Mouse (Mus musculus): ENCODE data around the gene Lrrc41. TPM values are rescaled to one million over a fixed set of nuclear protein-coding genes. Genes with fewer than 3 reads are reported as not detected.

The Lrrc41 gene
- polyA plus RNA-seq, 1 experiment = 11.4 TPM

GRCm38 (mm10) chr4:116100959-116101358, 25.9 kb downstream of the Lrrc41 start:
- TF ChIP-seq CTCF (IDR thresholded peaks at IDR 0.05; ENCODE audit: control insufficient read depth, insufficient read depth, low read length) = no peak
- no peak for TF ChIP-seq POLR2A (IDR thresholded peaks at IDR 0.05; ENCODE audit: borderline replicate concordance, control insufficient read depth, low read depth, low read length)
- Histone ChIP-seq H3K4me3 (replicated peaks; ENCODE audit: control insufficient read depth, low read depth, low read length) (no peak overlapping the region), H3K4me1 (ENCODE audit: control insufficient read depth, insufficient read depth, low read length) (no peaks in the 10 kb centered on the region; the same call in 1 of the 2 replicates), H3K27ac (ENCODE audit: control insufficient read depth, insufficient read depth, low read depth, low read length, poor library complexity) (no peak overlapping the region)
- WGBS = 49% methylated on average over 7 of the region's 7 CpGs

- WGBS = 91% methylated on average over 5 of the region's 5 CpGs
- no peak overlapping the region for H3K27ac ChIP-seq (ENCODE audit: control insufficient read depth, insufficient read depth, low read depth, low read length, poor library complexity)
- no peaks in the 10 kb centered on the region; the same call in 1 of the 2 replicates for H3K4me1 ChIP-seq (ENCODE audit: control insufficient read depth, insufficient read depth, low read length)
- TF ChIP-seq POLR2A (IDR thresholded peaks at IDR 0.05; ENCODE audit: borderline replicate concordance, control insufficient read depth, low read depth, low read length) (no peak), CTCF (IDR thresholded peaks at IDR 0.05; ENCODE audit: control insufficient read depth, insufficient read depth, low read length) (no peak)
- H3K4me3 ChIP-seq (replicated peaks; ENCODE audit: control insufficient read depth, low read depth, low read length) = no peak overlapping the region
Observed at GRCm38 (mm10) chr4:116105278-116105677, 30.2 kb downstream of the Lrrc41 start.

GRCm38 (mm10) chr4:116110695-116111094, 35.6 kb downstream of the Lrrc41 start:
- WGBS = 91% methylated on average over 6 of the region's 6 CpGs
- Histone ChIP-seq H3K4me3 (replicated peaks; ENCODE audit: control insufficient read depth, low read depth, low read length) (no peak overlapping the region), H3K4me1 (ENCODE audit: control insufficient read depth, insufficient read depth, low read length) (no peaks in the 10 kb centered on the region), H3K27ac (ENCODE audit: control insufficient read depth, insufficient read depth, low read depth, low read length, poor library complexity) (no peak overlapping the region)
- no peak for TF ChIP-seq CTCF (IDR thresholded peaks at IDR 0.05; ENCODE audit: control insufficient read depth, insufficient read depth, low read length)
- no peak for TF ChIP-seq POLR2A (IDR thresholded peaks at IDR 0.05; ENCODE audit: borderline replicate concordance, control insufficient read depth, low read depth, low read length)

- 89% methylated on average over 2 of the region's 2 CpGs for WGBS
- Histone ChIP-seq H3K27ac (ENCODE audit: control insufficient read depth, insufficient read depth, low read depth, low read length, poor library complexity) (no peak overlapping the region), H3K4me3 (replicated peaks; ENCODE audit: control insufficient read depth, low read depth, low read length) (no peak overlapping the region), H3K4me1 (ENCODE audit: control insufficient read depth, insufficient read depth, low read length) (no peaks in the 10 kb centered on the region)
- TF ChIP-seq POLR2A (IDR thresholded peaks at IDR 0.05; ENCODE audit: borderline replicate concordance, control insufficient read depth, low read depth, low read length) (no peak), CTCF (IDR thresholded peaks at IDR 0.05; ENCODE audit: control insufficient read depth, insufficient read depth, low read length) (no peak)
Observed at GRCm38 (mm10) chr4:116111486-116111885, 36.4 kb downstream of the Lrrc41 start.

DNA sequence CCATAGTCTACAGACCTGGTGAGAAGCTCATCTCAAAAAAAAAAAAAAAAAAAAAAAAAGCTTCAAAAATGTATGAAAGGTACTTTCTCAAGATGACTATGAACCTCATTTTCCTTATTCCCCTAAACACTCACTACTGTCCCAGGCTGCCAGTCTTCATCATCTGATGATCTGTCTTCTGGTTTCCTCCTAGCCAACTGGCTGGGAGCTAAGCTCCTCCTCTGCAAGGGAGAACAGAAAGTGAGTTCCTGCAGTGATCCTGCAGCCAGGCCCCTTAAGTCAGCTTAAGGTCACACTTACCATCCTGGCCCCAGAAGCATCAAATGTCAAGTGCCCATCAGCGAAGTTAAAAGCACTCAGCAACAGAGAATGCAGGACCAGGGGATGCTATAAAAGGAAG, 47.7 kb downstream of the Lrrc41 start:
- Histone ChIP-seq H3K4me3 (replicated peaks; ENCODE audit: control insufficient read depth, low read depth, low read length) (peak overlapping the region; percentile 74), H3K27ac (ENCODE audit: control insufficient read depth, insufficient read depth, low read depth, low read length, poor library complexity) (0 out of 2 replicates have a peak overlapping the region, but pooled peaks have one; percentile 2), H3K4me1 (ENCODE audit: control insufficient read depth, insufficient read depth, low read length) (no peaks in the 10 kb centered on the region; the same call in none of the 2 replicates)
- TF ChIP-seq POLR2A (IDR thresholded peaks at IDR 0.05; ENCODE audit: borderline replicate concordance, control insufficient read depth, low read depth, low read length) (no peak), CTCF (IDR thresholded peaks at IDR 0.05; ENCODE audit: control insufficient read depth, insufficient read depth, low read length) (no peak)
- 0% methylated on average over 1 of the region's 1 CpGs for WGBS

GRCm38 (mm10) chr4:116123602-116124519, 48.8 kb downstream of the Lrrc41 start, which contains the start of the genes Rad54l and Pomgnt1:
TSS of gene Rad54l (minus strand) at chr4:116123690.
TSS of gene Pomgnt1 (plus strand) at chr4:116123840.
- H3K27ac ChIP-seq (ENCODE audit: control insufficient read depth, insufficient read depth, low read depth, low read length, poor library complexity) = peak within 1 kb of the TSS; percentile 8; the same call in 1 of the 2 replicates

DNA sequence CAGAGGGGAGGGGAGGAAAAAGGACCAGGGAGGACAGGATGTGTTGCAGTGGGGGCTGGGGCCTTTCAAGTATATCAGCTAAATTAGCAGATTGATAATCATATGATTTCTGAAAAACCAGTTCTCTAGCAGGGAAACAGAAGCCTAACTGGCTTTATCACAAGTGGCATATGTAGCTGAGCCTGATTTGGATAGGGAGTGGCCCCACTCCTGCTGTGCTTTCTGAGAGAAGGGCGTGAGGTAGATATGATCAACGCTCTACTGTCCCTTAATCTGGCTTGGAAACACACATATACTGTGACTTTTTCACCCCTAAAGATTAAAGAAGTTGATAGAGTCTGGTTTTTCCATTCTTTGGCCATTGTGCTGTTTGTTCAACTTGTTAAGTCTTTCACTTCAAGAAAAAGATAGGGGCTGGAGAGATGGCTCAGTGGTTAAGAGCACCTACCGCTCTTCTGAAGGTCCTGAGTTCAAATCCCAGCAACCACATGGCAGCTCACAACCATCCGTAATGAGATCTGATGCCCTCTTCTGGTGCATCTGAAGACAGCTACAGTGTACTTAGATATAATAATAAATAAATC, 50.8 kb downstream of the Lrrc41 start:
- H3K4me3 ChIP-seq (replicated peaks; ENCODE audit: control insufficient read depth, low read depth, low read length) = no peak overlapping the region
- H3K27ac ChIP-seq (ENCODE audit: control insufficient read depth, insufficient read depth, low read depth, low read length, poor library complexity) = no peak overlapping the region
- 80% methylated on average over 4 of the region's 4 CpGs for WGBS
- H3K4me1 ChIP-seq (ENCODE audit: control insufficient read depth, insufficient read depth, low read length) = no peaks in the 10 kb centered on the region; the same call in none of the 2 replicates
- TF ChIP-seq POLR2A (IDR thresholded peaks at IDR 0.05; ENCODE audit: borderline replicate concordance, control insufficient read depth, low read depth, low read length) (no peak), CTCF (IDR thresholded peaks at IDR 0.05; ENCODE audit: control insufficient read depth, insufficient read depth, low read length) (no peak)

More at GRCm38 (mm10) chr4:116123602-116124519, 48.8 kb downstream of the Lrrc41 start, which contains the start of the genes Rad54l and Pomgnt1:
- TF ChIP-seq POLR2A (IDR thresholded peaks at IDR 0.05; ENCODE audit: borderline replicate concordance, control insufficient read depth, low read depth, low read length) (peak; percentile 38; the same call in 1 of the 2 replicates), CTCF (IDR thresholded peaks at IDR 0.05; ENCODE audit: control insufficient read depth, insufficient read depth, low read length) (0 out of 2 replicates have a peak, but pooled peaks have one; percentile 11)
- no peaks in the 10 kb centered on the region; the same call in none of the 2 replicates for H3K4me1 ChIP-seq (ENCODE audit: control insufficient read depth, insufficient read depth, low read length)
- peak within 1 kb of the TSS; percentile 74 for H3K4me3 ChIP-seq (replicated peaks; ENCODE audit: control insufficient read depth, low read depth, low read length)
- 3% methylated on average over 24 of the region's 24 CpGs for WGBS

- H3K4me1 ChIP-seq (ENCODE audit: control insufficient read depth, insufficient read depth, low read length) = no peaks in the 10 kb centered on the region; the same call in none of the 2 replicates
- TF ChIP-seq POLR2A (IDR thresholded peaks at IDR 0.05; ENCODE audit: borderline replicate concordance, control insufficient read depth, low read depth, low read length) = no peak
- TF ChIP-seq CTCF (IDR thresholded peaks at IDR 0.05; ENCODE audit: control insufficient read depth, insufficient read depth, low read length) = no peak
- WGBS = 82% methylated on average over 6 of the region's 6 CpGs
- H3K27ac ChIP-seq (ENCODE audit: control insufficient read depth, insufficient read depth, low read depth, low read length, poor library complexity) = no peak overlapping the region
- H3K4me3 ChIP-seq (replicated peaks; ENCODE audit: control insufficient read depth, low read depth, low read length) = no peak overlapping the region
Observed at GRCm38 (mm10) chr4:116127956-116128355, 52.9 kb downstream of the Lrrc41 start.
